Mouse (Mus musculus): ENCODE measurements around the gene Irs2. TPM values are rescaled to one million over a fixed set of nuclear protein-coding genes. Genes with fewer than 3 reads are reported as not detected.

The Irs2 gene
- polyA plus RNA-seq, 1 experiment, result 31.2 TPM

DNA sequence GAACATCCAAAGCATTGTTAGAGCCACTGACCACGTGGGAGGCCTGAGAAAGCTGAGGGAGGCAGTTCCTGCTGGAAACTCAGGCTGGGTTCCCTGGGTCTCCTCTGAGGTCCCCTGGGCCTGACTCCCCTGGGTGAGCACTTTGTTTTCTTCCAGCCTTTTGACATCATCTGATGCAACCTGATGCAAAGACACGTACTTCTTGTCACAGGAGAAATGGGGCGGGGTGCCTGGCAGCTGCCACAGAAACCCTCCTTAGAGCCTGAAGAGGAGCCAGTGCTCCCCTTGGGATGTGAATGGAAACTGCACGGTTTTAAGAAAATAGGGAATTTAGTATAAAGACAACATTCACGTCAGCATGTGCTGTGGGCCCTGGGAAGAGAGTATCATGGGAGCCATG, 55.6 kb downstream of the Irs2 start:
- Histone ChIP-seq H3K4me3 (ENCODE audit: low read depth, low read length) (no peak overlapping the region), H3K27me3 (ENCODE audit: control insufficient read depth, insufficient read depth, low read length) (no peaks in the 10 kb centered on the region), H3K4me1 (ENCODE audit: control insufficient read depth, insufficient read depth, insufficient read length, low read length) (peaks cover 13% of the 10 kb centered on the region; the same call in 1 of the 2 replicates), H3K27ac (ENCODE audit: insufficient read depth, low read depth, low read length) (no peak overlapping the region), H3K36me3 (ENCODE audit: control insufficient read depth, insufficient read depth, low read length) (no peaks in the 10 kb centered on the region)
- TF ChIP-seq POLR2A (IDR thresholded peaks at IDR 0.05; ENCODE audit: low read depth, low read length), result no peak
- TF ChIP-seq CTCF (IDR thresholded peaks at IDR 0.05; ENCODE audit: extremely low read depth, insufficient read length, insufficient replicate concordance, low read depth, low read length), result no peak
- 74% methylated on average over 5 of the region's 5 CpGs for WGBS

DNA sequence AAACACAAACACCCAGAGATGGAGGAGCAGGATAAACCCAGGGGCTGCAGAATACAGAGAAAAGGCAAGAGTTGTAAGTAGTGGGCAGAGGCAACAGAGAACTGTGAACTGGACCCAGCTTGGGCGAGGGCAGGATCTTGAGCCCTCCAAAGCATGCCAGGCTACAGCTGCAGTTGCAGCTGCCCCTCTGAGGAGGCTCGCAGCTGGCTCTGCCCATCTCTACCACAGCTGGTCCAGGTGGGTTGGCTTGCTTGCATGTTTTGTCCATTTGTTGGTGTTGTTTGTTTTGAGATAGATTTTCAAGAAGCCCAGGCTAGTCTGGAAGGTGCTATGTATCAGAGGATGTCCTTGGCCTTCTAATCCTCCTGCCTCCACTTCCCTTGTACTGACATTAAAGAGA, 56.0 kb downstream of the Irs2 start:
- 94% methylated on average over 2 of the region's 2 CpGs for WGBS

DNA sequence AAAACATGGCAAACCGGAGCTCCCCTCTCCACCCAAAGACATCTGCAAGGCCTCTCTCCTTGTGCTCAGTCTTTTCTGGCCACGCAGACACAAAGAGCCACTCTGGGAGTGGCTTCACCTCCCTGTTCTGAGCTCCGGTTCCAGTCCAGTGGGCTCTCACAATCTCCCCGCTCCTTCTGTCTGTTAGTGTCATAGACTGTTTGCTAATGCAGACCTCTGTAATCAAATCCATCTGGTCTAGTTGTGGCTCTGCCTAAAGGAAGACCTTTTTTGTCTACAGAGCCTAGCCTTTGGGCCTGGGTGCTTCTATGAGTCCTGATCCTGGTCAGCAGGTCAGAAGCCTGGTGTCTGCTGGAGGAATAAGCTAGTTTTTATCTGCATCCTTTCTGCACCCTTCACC, 56.7 kb downstream of the Irs2 start:
- WGBS, result 95% methylated on average over 4 of the region's 4 CpGs
- TF ChIP-seq CTCF (IDR thresholded peaks at IDR 0.05; ENCODE audit: extremely low read depth, insufficient read length, insufficient replicate concordance, low read depth, low read length) (no peak), POLR2A (IDR thresholded peaks at IDR 0.05; ENCODE audit: low read depth, low read length) (no peak)

More for the DNA sequence above, 56.0 kb downstream of the Irs2 start:
- Histone ChIP-seq H3K4me3 (ENCODE audit: low read depth, low read length) (no peak overlapping the region), H3K36me3 (ENCODE audit: control insufficient read depth, insufficient read depth, low read length) (no peaks in the 10 kb centered on the region), H3K27ac (ENCODE audit: insufficient read depth, low read depth, low read length) (no peak overlapping the region), H3K4me1 (ENCODE audit: control insufficient read depth, insufficient read depth, insufficient read length, low read length) (peaks cover 15% of the 10 kb centered on the region; the same call in 1 of the 2 replicates), H3K27me3 (ENCODE audit: control insufficient read depth, insufficient read depth, low read length) (no peaks in the 10 kb centered on the region)
- TF ChIP-seq POLR2A (IDR thresholded peaks at IDR 0.05; ENCODE audit: low read depth, low read length) (no peak), CTCF (IDR thresholded peaks at IDR 0.05; ENCODE audit: extremely low read depth, insufficient read length, insufficient replicate concordance, low read depth, low read length) (no peak)

DNA sequence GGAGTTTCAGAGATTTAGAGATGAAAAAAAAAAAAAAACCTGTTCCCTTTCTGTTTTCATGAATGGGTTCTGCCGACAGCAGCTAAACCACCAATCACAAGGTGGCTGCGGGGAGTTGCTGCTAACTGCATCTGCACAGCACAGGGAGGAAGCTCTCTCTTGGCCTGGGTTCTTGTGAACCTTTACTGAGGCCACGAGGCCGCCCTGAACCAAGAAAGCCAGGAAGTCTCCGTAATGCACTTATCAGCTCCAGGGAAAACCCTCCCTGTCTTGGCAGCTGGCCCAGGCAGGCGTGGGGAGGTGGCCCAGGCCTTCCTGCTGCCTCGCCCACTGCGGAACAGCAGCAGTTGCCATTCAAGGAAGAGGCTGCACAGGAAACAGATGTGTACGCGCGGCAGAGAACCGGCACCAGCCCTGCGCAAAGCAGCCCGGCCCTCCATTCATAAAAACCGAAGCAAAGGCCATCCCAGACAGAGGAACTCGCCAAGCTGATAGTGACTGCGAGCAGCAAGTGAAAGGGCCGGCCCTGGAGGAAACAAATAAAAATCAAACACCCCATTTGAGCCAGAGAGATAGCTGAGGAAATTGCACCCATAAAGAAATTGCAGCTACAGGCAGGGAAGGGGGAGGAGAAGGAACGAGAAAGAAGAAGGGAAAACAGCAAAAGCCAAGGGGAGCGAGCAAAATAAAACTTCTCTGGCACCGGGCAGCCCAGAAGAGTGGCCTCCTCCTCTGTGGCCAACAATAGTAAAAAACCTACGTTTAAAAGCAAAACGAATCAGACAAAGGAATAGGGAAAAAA, 62.1 kb downstream of the Irs2 start:
- WGBS, result 1% methylated on average over 23 of the region's 23 CpGs
- peaks cover 19% of the 10 kb centered on the region; the same call in 1 of the 2 replicates for H3K4me1 ChIP-seq (ENCODE audit: control insufficient read depth, insufficient read depth, insufficient read length, low read length)
- peak; percentile 39; the same call in 1 of the 2 replicates for TF ChIP-seq POLR2A (IDR thresholded peaks at IDR 0.05; ENCODE audit: low read depth, low read length)
- no peak for TF ChIP-seq CTCF (IDR thresholded peaks at IDR 0.05; ENCODE audit: extremely low read depth, insufficient read length, insufficient replicate concordance, low read depth, low read length)
- peak overlapping the region; percentile 69 for H3K27ac ChIP-seq (ENCODE audit: insufficient read depth, low read depth, low read length)
- no peaks in the 10 kb centered on the region for H3K36me3 ChIP-seq (ENCODE audit: control insufficient read depth, insufficient read depth, low read length)
- H3K4me3 ChIP-seq (ENCODE audit: low read depth, low read length), result peak overlapping the region; percentile 32
- H3K27me3 ChIP-seq (ENCODE audit: control insufficient read depth, insufficient read depth, low read length), result no peaks in the 10 kb centered on the region

More for the DNA sequence above, 56.7 kb downstream of the Irs2 start:
- H3K4me1 ChIP-seq (ENCODE audit: control insufficient read depth, insufficient read depth, insufficient read length, low read length), result peaks cover 20% of the 10 kb centered on the region; the same call in 1 of the 2 replicates
- no peak overlapping the region for H3K27ac ChIP-seq (ENCODE audit: insufficient read depth, low read depth, low read length)
- no peak overlapping the region for H3K4me3 ChIP-seq (ENCODE audit: low read depth, low read length)
- no peaks in the 10 kb centered on the region for H3K36me3 ChIP-seq (ENCODE audit: control insufficient read depth, insufficient read depth, low read length)
- H3K27me3 ChIP-seq (ENCODE audit: control insufficient read depth, insufficient read depth, low read length), result no peaks in the 10 kb centered on the region

DNA sequence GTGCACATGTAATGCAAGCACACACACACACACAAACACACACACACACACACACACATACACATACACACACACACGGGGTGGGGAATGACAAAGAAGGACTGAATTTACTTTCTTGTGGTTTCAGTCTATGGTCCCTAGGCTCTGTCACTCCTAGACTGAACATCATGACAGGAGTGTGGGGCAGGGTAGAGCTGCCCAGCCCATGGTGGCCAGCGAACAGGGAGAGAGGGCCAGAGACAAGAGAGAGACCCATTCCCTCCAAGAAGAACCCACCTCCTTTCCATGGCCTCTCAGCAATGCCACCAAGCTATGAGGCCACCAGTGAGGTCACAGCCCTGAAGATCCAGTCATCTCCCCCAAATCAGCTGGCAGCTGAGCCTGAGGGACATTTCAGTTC, 62.8 kb downstream of the Irs2 start:
- no peak for TF ChIP-seq CTCF (IDR thresholded peaks at IDR 0.05; ENCODE audit: extremely low read depth, insufficient read length, insufficient replicate concordance, low read depth, low read length)
- TF ChIP-seq POLR2A (IDR thresholded peaks at IDR 0.05; ENCODE audit: low read depth, low read length), result no peak
- Histone ChIP-seq H3K4me3 (ENCODE audit: low read depth, low read length) (no peak overlapping the region), H3K4me1 (ENCODE audit: control insufficient read depth, insufficient read depth, insufficient read length, low read length) (peaks cover 19% of the 10 kb centered on the region; the same call in 1 of the 2 replicates), H3K27ac (ENCODE audit: insufficient read depth, low read depth, low read length) (peak overlapping the region; percentile 69; the same call in 1 of the 2 replicates), H3K27me3 (ENCODE audit: control insufficient read depth, insufficient read depth, low read length) (no peaks in the 10 kb centered on the region), H3K36me3 (ENCODE audit: control insufficient read depth, insufficient read depth, low read length) (no peaks in the 10 kb centered on the region)
- WGBS, result 60% methylated on average over 2 of the region's 2 CpGs

DNA sequence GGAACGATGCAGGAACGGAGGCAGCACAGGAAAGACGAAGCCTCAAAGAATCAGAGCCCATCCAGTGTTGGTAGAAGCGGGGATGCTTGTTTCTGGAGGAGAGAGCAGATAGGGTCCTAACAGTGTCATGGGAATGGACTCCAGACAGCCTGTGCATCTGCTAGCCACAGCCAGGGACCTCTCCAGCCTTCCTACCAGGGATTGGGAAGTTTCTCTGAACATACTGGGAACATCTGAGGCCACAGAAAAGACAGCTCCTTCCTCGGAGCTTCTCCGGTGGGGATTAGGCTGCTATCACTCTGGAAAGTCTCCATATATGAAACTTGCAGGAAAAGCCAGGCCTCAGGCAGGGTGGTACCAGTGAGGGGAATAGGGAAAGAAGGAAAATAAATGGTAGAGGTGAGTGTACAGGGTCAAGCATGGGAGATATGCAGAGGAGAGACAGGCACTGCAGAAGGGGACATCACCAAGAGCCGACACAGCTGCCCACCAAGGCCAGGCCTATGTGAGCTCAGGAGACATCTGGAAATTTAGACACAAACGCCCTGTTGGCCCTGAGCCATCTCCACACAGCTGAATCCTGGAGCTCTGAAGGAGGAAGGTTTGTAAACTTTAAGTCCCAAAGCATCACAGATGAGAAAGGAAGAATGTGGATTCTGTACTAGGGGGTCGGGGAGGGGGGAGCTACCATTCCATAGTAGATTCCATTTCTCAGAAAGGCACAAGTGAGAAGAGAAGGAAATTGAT, 64.8 kb downstream of the Irs2 start:
- Histone ChIP-seq H3K4me3 (ENCODE audit: low read depth, low read length) (no peak overlapping the region), H3K4me1 (ENCODE audit: control insufficient read depth, insufficient read depth, insufficient read length, low read length) (peaks cover 19% of the 10 kb centered on the region; the same call in 1 of the 2 replicates), H3K27ac (ENCODE audit: insufficient read depth, low read depth, low read length) (no peak overlapping the region), H3K27me3 (ENCODE audit: control insufficient read depth, insufficient read depth, low read length) (no peaks in the 10 kb centered on the region), H3K36me3 (ENCODE audit: control insufficient read depth, insufficient read depth, low read length) (no peaks in the 10 kb centered on the region)
- WGBS, result 79% methylated on average over 9 of the region's 9 CpGs
- TF ChIP-seq CTCF (IDR thresholded peaks at IDR 0.05; ENCODE audit: extremely low read depth, insufficient read length, insufficient replicate concordance, low read depth, low read length), result no peak
- TF ChIP-seq POLR2A (IDR thresholded peaks at IDR 0.05; ENCODE audit: low read depth, low read length), result no peak

DNA sequence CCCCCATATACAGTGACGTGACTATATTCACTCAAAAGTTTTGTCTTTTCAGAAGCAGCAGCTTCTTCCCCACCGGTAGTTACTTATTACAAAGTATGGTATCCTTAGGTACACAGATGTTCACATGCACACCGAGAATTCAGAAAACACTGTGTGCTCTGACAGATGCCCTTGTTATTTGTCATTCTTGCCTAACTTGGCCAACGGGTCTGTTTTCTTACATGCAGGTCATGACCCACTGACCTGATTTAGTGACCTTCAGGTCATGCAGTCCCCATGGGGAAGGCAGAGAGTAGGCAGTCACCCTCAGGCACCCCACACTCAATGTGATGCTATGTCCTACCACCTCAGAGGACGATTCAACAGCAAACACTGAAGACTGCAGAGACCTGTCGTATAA, 68.4 kb downstream of the Irs2 start:
- Histone ChIP-seq H3K4me3 (ENCODE audit: low read depth, low read length) (no peak overlapping the region), H3K4me1 (ENCODE audit: control insufficient read depth, insufficient read depth, insufficient read length, low read length) (peaks cover 7% of the 10 kb centered on the region; the same call in 1 of the 2 replicates), H3K27ac (ENCODE audit: insufficient read depth, low read depth, low read length) (no peak overlapping the region), H3K27me3 (ENCODE audit: control insufficient read depth, insufficient read depth, low read length) (no peaks in the 10 kb centered on the region), H3K36me3 (ENCODE audit: control insufficient read depth, insufficient read depth, low read length) (no peaks in the 10 kb centered on the region)
- TF ChIP-seq POLR2A (IDR thresholded peaks at IDR 0.05; ENCODE audit: low read depth, low read length), result no peak
- no peak for TF ChIP-seq CTCF (IDR thresholded peaks at IDR 0.05; ENCODE audit: extremely low read depth, insufficient read length, insufficient replicate concordance, low read depth, low read length)
- 80% methylated on average over 6 of the region's 6 CpGs for WGBS

Measured in small intestine, adult 2 months (tissue).